Mouse (Mus musculus) cerebellum, adult 2 months (tissue): ENCODE results near the gene Ctsw.

Experiments
- CTCF ChIP-seq: fragments of 200-500 bp; IDR thresholded peaks from 2 replicates; pipeline ENCODE4 v1.5.1; 2011; ENCODE audit warnings: low read depth, mild to moderate bottlenecking, control low read depth, low read length, moderate library complexity, borderline replicate concordance; ENCODE audit not compliant: insufficient read depth
- POLR2A ChIP-seq: fragments of 200-500 bp; IDR thresholded peaks from 2 replicates; pipeline ENCODE4 v1.6.1; 2011; ENCODE audit warnings: low read length, control low read depth, borderline replicate concordance; ENCODE audit not compliant: insufficient read depth

DNA sequence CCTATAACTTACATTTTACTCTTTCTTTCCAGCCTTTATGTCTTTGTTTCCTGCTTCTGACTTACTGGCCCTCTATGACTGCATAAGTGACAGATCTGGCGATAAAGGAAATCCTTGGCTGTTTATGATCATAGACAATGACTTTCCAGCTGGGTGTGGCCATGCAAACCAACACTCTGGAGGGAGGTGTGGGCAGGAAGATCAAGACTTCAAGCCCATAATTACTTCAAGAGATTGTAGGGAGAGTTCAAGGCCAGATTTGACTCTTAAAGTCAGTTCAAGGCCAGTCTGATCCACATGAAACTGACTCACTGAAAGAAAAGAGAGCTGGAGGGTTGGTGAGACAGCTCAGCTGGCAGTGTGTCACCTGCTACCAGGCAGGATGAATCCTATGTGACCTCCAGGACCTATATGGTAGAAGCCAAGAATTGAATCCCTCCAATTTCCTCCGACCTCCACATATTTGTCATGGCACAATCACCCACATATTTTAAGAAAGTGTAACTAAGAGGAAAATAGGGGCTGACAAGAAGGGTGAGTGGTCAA is 32.1 kb upstream of the Ctsw start:
- TF ChIP-seq POLR2A (no peak), CTCF (no peak)
